In genomic region chr9:58683372-58683771, GRCm38 (mm10) we compare ENCODE assay signal across 24 mouse cellular contexts.
DNase-seq lines count a peak whose midpoint lies in the region; TF ChIP-seq lines count a peak whose summit lies in the region.
"Had no signal": no experiment of that assay in that cellular context is flagged by ENCODE, and none has a peak within 500 bp of the region (broad histone marks: within the 10 kb centered on the region; RNA-seq: fewer than 3 reads in every experiment).

No protein-coding gene starts in this region.

- dilution Hi-C loops in CH12.LX (cut with MboI; ENCODE audit: extremely low pct_ligation_motif_present, extremely low pct_unique_long_range_greater_than_20kb, low sequenced_read_pairs), result no loop called here

- no peaks in the 10 kb centered on the region for H3K36me3 ChIP-seq in CH12.LX (replicated peaks in 1 of 2; ENCODE audit: control insufficient read depth in 1 of 2, insufficient read depth in 1 of 2, low read length in 1 of 2)
- H3K36me3 ChIP-seq: intestine, embryonic 15.5 days; midbrain, embryonic 10.5 days had no signal

- H3K9me3 ChIP-seq in CH12.LX (replicated peaks; ENCODE audit: low read length), result peaks cover 3% of the 10 kb centered on the region
- H3K9me3 ChIP-seq: intestine, embryonic 15.5 days; midbrain, embryonic 10.5 days had no signal

- no peak overlapping the region for H3K27ac ChIP-seq in CH12.LX (ENCODE audit: insufficient read depth, low read depth)
- H3K27ac ChIP-seq: heart, adult 2 months; hindbrain, embryonic 14.5 days; intestine, embryonic 15.5 days; layer of hippocampus, adult 2 months; midbrain, embryonic 10.5 days had no signal

- no peak overlapping the region for H3K9ac ChIP-seq in CH12.LX (ENCODE audit: insufficient read depth, low read depth)
- H3K9ac ChIP-seq: forebrain, postnatal 0 days; hindbrain, embryonic 14.5 days; intestine, embryonic 15.5 days had no signal

- in situ Hi-C loops in CH12.LX (cut with MboI; ENCODE audit: low pct_ligation_motif_present, low pct_unique_long_range_greater_than_20kb, low sequenced_read_pairs), result no loop called here

- TF ChIP-seq CTCF in CH12.LX (conservative IDR thresholded peaks at IDR 0.05 in 1 of 2, IDR thresholded peaks at IDR 0.05 in 1 of 2; ENCODE audit: low read depth in 2 of 2, low read length in 2 of 2), result no peak
- no peak for TF ChIP-seq CTCF in brain, embryonic 14.5 days (IDR thresholded peaks at IDR 0.05; ENCODE audit: borderline replicate concordance, extremely low read depth, insufficient read depth, insufficient read length)

- DNase-seq in kidney, adult 11 months, result peak; percentile 4
- no peak for DNase-seq in kidney, postnatal 14 days
- DNase-seq in A20 (ENCODE audit: low read depth, low spot score), result peak; percentile 57
- peak; percentile 12 for DNase-seq in CH12.LX (ENCODE audit: extremely low read depth)
- DNase-seq in brain, embryonic 14.5 days (ENCODE audit: low read depth), result peak; percentile 40
- no peak for DNase-seq in urinary bladder, postnatal 10 days (ENCODE audit: low spot score)
- DNase-seq in ovary, adult 18-20 months (ENCODE audit: low spot score), result no peak
- DNase-seq: adrenal gland, adult 2 months; forebrain, postnatal 0 days; gastrocnemius, postnatal 25 days; heart, adult 2 months; heart, postnatal 36 days; kidney, postnatal 25 days; layer of hippocampus, postnatal 36 days; lung, adult 18-20 months; lung, postnatal 10 days; right cerebral cortex, adult 18-20 months; right cerebral cortex, postnatal 4 days; thymus, postnatal 14 days had no signal

- no peaks in the 10 kb centered on the region for H3K79me2 ChIP-seq in CH12.LX (replicated peaks; ENCODE audit: control insufficient read depth, extremely low read depth, insufficient read depth, poor library complexity, severe bottlenecking)

- peaks cover 4 to 15% of the 10 kb centered on the region in 2 experiments for H3K4me1 ChIP-seq in CH12.LX (ENCODE audit: control insufficient read depth in 1 of 2, insufficient read depth in 2 of 2)
- H3K4me1 ChIP-seq: intestine, embryonic 15.5 days had no signal

- TF ChIP-seq RAD21 in CH12.LX (IDR thresholded peaks at IDR 0.05; ENCODE audit: low read depth, low read length), result no peak

- TF ChIP-seq EP300 in CH12.LX (IDR thresholded peaks at IDR 0.05; ENCODE audit: low read length), result no peak

- no peak for TF ChIP-seq POLR2A in CH12.LX (IDR thresholded peaks at IDR 0.05; ENCODE audit: low read depth, low read length)
- TF ChIP-seq POLR2A in brain, embryonic 14.5 days (IDR thresholded peaks at IDR 0.05; ENCODE audit: borderline replicate concordance, extremely low read depth, insufficient read depth, insufficient read length, poor library complexity, severe bottlenecking), result no peak

- no peaks in the 10 kb centered on the region for H3K27me3 ChIP-seq in CH12.LX (replicated peaks)
- H3K27me3 ChIP-seq: intestine, embryonic 15.5 days; Patski had no signal

- H3K4me3 ChIP-seq in CH12.LX (replicated peaks in 1 of 3; ENCODE audit: low read depth in 2 of 3, low read length in 2 of 3, poor library complexity in 1 of 3), result no peak overlapping the region
- H3K4me3 ChIP-seq: heart, adult 2 months; intestine, embryonic 15.5 days; layer of hippocampus, adult 2 months; midbrain, embryonic 10.5 days had no signal

- no peak overlapping the region for H3K4me2 ChIP-seq in CH12.LX (ENCODE audit: insufficient read depth, low read depth, poor library complexity, severe bottlenecking)
- H3K4me2 ChIP-seq: hindbrain, embryonic 14.5 days; intestine, embryonic 15.5 days had no signal

TF ChIP-seq in CH12.LX, 34 proteins besides CTCF, POLR2A, EP300 and RAD21:
- no peak for TF ChIP-seq MAFK (IDR thresholded peaks at IDR 0.05; ENCODE audit: insufficient replicate concordance, low read length)
- no peak for TF ChIP-seq NRF1 (IDR thresholded peaks at IDR 0.05; ENCODE audit: low read depth, low read length)
- no peak for TF ChIP-seq MAX (IDR thresholded peaks at IDR 0.05; ENCODE audit: low read length)
- no peak for TF ChIP-seq E2F4 (IDR thresholded peaks at IDR 0.05; ENCODE audit: insufficient replicate concordance, low read depth, low read length)
- TF ChIP-seq PAX5 (IDR thresholded peaks at IDR 0.05; ENCODE audit: low read length), result no peak
TF ChIP-seq in CH12.LX: peak in this region for 0.

Comparison
In these comparisons a context has a peak if more than half of its experiments do, and no peak if none do; other contexts are left out.
1. DNase-seq: peak in kidney, adult 11 months (single experiment), A20 (single experiment), CH12.LX (single experiment) and brain, embryonic 14.5 days (single experiment); none in kidney, postnatal 14 days (single experiment), urinary bladder, postnatal 10 days (single experiment) and ovary, adult 18-20 months (single experiment).